Mouse (Mus musculus) MEL (cell line): Measurements from ENCODE around the gene Ncbp1. TPM values are rescaled to one million over a fixed set of nuclear protein-coding genes. Genes with fewer than 3 reads are reported as not detected.

ENCODE experiments used
- DNase-seq: peaks from one replicate; pipeline ENCODE4 v3.0.0; 2011; ENCODE audit warnings: low read depth, low spot score
- H3K27ac ChIP-seq: 2 replicates; pipeline ENCODE4 v1.5.1; 2012; ENCODE audit warnings: low read depth, mild to moderate bottlenecking, control low read depth, low read length, moderate library complexity; ENCODE audit not compliant: control insufficient read depth
- H3K27me3 ChIP-seq, 2 experiments: fragments of 150-350 bp in 1 of 2; sonication (generic) in 1 of 2; 2 replicates each; pipeline ENCODE4 v1.6.1; 2012; ENCODE audit warnings: low read length in 2 of 2, mild to moderate bottlenecking in 2 of 2, improper control_type of control experiment in 1 of 2, moderate library complexity in 1 of 2; ENCODE audit not compliant: insufficient read depth in 2 of 2, control insufficient read depth in 1 of 2
- H3K36me3 ChIP-seq, 2 experiments: 2 replicates each; pipeline ENCODE4 v1.6.1; 2012 to 2014; ENCODE audit warnings: low read length in 2 of 2, improper control_type of control experiment in 1 of 2, inconsistent platforms in 1 of 2, mild to moderate bottlenecking in 1 of 2; ENCODE audit not compliant: insufficient read depth in 2 of 2, control insufficient read depth in 1 of 2
- H3K4me1 ChIP-seq, 2 experiments: fragments of 150-350 bp in 1 of 2; sonication (generic) in 1 of 2; 2 replicates each; pipeline ENCODE4 v1.6.1; 2012; ENCODE audit warnings: low read length in 2 of 2, improper control_type of control experiment in 1 of 2, mild to moderate bottlenecking in 1 of 2; ENCODE audit not compliant: insufficient read depth in 2 of 2, control insufficient read depth in 1 of 2
- H3K4me3 ChIP-seq, 2 experiments: fragments of 150-350 bp in 1 of 2; sonication (generic) in 1 of 2; 2 replicates each; pipeline ENCODE4 v1.5.1; 2012; ENCODE audit warnings: low read depth in 2 of 2, low read length in 2 of 2, mild to moderate bottlenecking in 2 of 2, moderate library complexity in 2 of 2, control low read depth in 1 of 2, improper control_type of control experiment in 1 of 2; ENCODE audit not compliant: control insufficient read depth in 1 of 2, insufficient read depth in 1 of 2
- H3K79me2 ChIP-seq: 2 replicates; pipeline ENCODE4 v1.6.1; 2012; ENCODE audit warnings: mild to moderate bottlenecking, low read length, moderate library complexity; ENCODE audit not compliant: control insufficient read depth, poor library complexity, insufficient read depth
- H3K9ac ChIP-seq: 2 replicates; pipeline ENCODE4 v1.6.1; 2012; ENCODE audit warnings: low read depth, mild to moderate bottlenecking, control low read depth, low read length, moderate library complexity; ENCODE audit not compliant: control insufficient read depth, poor library complexity, severe bottlenecking
- H3K9me3 ChIP-seq: fragments of 150-350 bp; sonication (generic); replicated peaks from 2 replicates; pipeline ENCODE4 v1.6.1; 2012; ENCODE audit warnings: mild to moderate bottlenecking, low read length, improper control_type of control experiment, moderate library complexity; ENCODE audit not compliant: insufficient read depth
- BHLHE40 ChIP-seq: IDR thresholded peaks from 2 replicates; pipeline ENCODE4 v1.6.1; 2012; ENCODE audit warnings: low read depth, mild to moderate bottlenecking, inconsistent platforms, low read length, improper control_type of control experiment, borderline replicate concordance
- CHD1 ChIP-seq: IDR thresholded peaks from 2 replicates; pipeline ENCODE4 v1.6.1; 2012; ENCODE audit warnings: low read depth, mild to moderate bottlenecking, inconsistent platforms, low read length, improper control_type of control experiment
- CHD2 ChIP-seq: IDR thresholded peaks from 2 replicates; pipeline ENCODE4 v1.6.1; 2011; ENCODE audit warnings: low read length, improper control_type of control experiment
- CTCF ChIP-seq, 3 experiments: IDR thresholded peaks in 2 of 3; conservative IDR thresholded peaks in 1 of 3; 2 replicates each; pipeline ENCODE4 v1.5.1; 2011 to 2012; ENCODE audit warnings: low read length in 3 of 3, low read depth in 2 of 3, mild to moderate bottlenecking in 2 of 3, improper control_type of control experiment in 1 of 3, inconsistent platforms in 1 of 3, mixed read lengths in 1 of 3, moderate library complexity in 1 of 3; ENCODE audit not compliant: control insufficient read depth in 1 of 3, insufficient read depth in 1 of 3, poor library complexity in 1 of 3, severe bottlenecking in 1 of 3
- E2F4 ChIP-seq: IDR thresholded peaks from 2 replicates; pipeline ENCODE4 v1.6.1; 2011; ENCODE audit warnings: low read depth, low read length, improper control_type of control experiment, borderline replicate concordance
- EP300 ChIP-seq, 2 experiments: IDR thresholded peaks; 2 replicates each; pipeline ENCODE4 v1.6.1; 2011; ENCODE audit warnings: improper control_type of control experiment in 2 of 2, low read length in 2 of 2, low read depth in 1 of 2, mild to moderate bottlenecking in 1 of 2
- GABPA ChIP-seq: IDR thresholded peaks from 2 replicates; pipeline ENCODE4 v1.6.1; 2012; ENCODE audit warnings: low read depth, mild to moderate bottlenecking, inconsistent platforms, low read length, improper control_type of control experiment, moderate library complexity
- HCFC1 ChIP-seq: IDR thresholded peaks from 2 replicates; pipeline ENCODE4 v1.6.1; 2012; ENCODE audit warnings: low read depth, mild to moderate bottlenecking, inconsistent platforms, low read length, improper control_type of control experiment, moderate library complexity
- KAT2A ChIP-seq: conservative IDR thresholded peaks from 2 replicates; pipeline ENCODE4 v1.6.1; 2012; ENCODE audit warnings: low read depth, low read length, improper control_type of control experiment, inconsistent platforms
- MAX ChIP-seq: IDR thresholded peaks from 2 replicates; pipeline ENCODE4 v1.6.1; 2011; ENCODE audit warnings: low read length, improper control_type of control experiment
- MEF2A ChIP-seq: IDR thresholded peaks from 2 replicates; pipeline ENCODE4 v1.6.1; 2014; ENCODE audit warnings: low read depth, mild to moderate bottlenecking, inconsistent platforms, low read length, improper control_type of control experiment; ENCODE audit not compliant: poor library complexity, insufficient replicate concordance, severe bottlenecking; ENCODE audit errors: extremely low read depth
- MXI1 ChIP-seq: IDR thresholded peaks from 2 replicates; pipeline ENCODE4 v1.6.1; 2011; ENCODE audit warnings: mild to moderate bottlenecking, low read depth, low read length, improper control_type of control experiment
- MYC ChIP-seq: IDR thresholded peaks from 2 replicates; pipeline ENCODE4 v1.6.1; 2011; ENCODE audit warnings: low read depth, mild to moderate bottlenecking, low read length, improper control_type of control experiment, moderate library complexity
- NRF1 ChIP-seq: IDR thresholded peaks from 2 replicates; pipeline ENCODE4 v1.6.1; 2014; ENCODE audit warnings: low read depth, mild to moderate bottlenecking, inconsistent platforms, low read length, improper control_type of control experiment, moderate library complexity; ENCODE audit not compliant: poor library complexity, insufficient read depth, severe bottlenecking
- POLR2AphosphoS2 ChIP-seq: IDR thresholded peaks from 2 replicates; pipeline ENCODE4 v1.6.1; 2011; ENCODE audit warnings: low read length, improper control_type of control experiment
- POLR2AphosphoS5 ChIP-seq: IDR thresholded peaks from 2 replicates; pipeline ENCODE4 v1.6.1; 2012; ENCODE audit warnings: low read depth, borderline replicate concordance, mild to moderate bottlenecking, inconsistent platforms, low read length, moderate library complexity, mixed read lengths
- RAD21 ChIP-seq: IDR thresholded peaks from 2 replicates; pipeline ENCODE4 v1.6.1; 2011; ENCODE audit warnings: mild to moderate bottlenecking, low read depth, low read length, improper control_type of control experiment
- SIN3A ChIP-seq: IDR thresholded peaks from 2 replicates; pipeline ENCODE4 v1.6.1; 2012; ENCODE audit warnings: low read length, improper control_type of control experiment, inconsistent platforms
- USF2 ChIP-seq, 2 experiments: IDR thresholded peaks; 2 replicates each; pipeline ENCODE4 v1.6.1; 2011 to 2012; ENCODE audit warnings: improper control_type of control experiment in 2 of 2, low read length in 2 of 2, borderline replicate concordance in 1 of 2, inconsistent platforms in 1 of 2, low read depth in 1 of 2, mild to moderate bottlenecking in 1 of 2; ENCODE audit not compliant: insufficient read depth in 1 of 2
- ZC3H11A ChIP-seq: IDR thresholded peaks from 2 replicates; pipeline ENCODE4 v1.6.1; 2012; ENCODE audit warnings: low read depth, mild to moderate bottlenecking, inconsistent platforms, low read length, improper control_type of control experiment
- ZKSCAN1 ChIP-seq: IDR thresholded peaks from 2 replicates; pipeline ENCODE4 v1.6.1; 2012; ENCODE audit warnings: low read depth, mild to moderate bottlenecking, inconsistent platforms, low read length, improper control_type of control experiment, moderate library complexity
- ZNF384 ChIP-seq: IDR thresholded peaks from 2 replicates; pipeline ENCODE4 v1.6.1; 2012; ENCODE audit warnings: low read depth, mild to moderate bottlenecking, inconsistent platforms, low read length, improper control_type of control experiment
- polyA plus RNA-seq, 2 experiments: library from polyadenylated mRNA; stranded (reverse) in 1 of 2; unstranded in 1 of 2; fragments of >175 nt in 1 of 2; fragments of >200 nt in 1 of 2; gene quantifications; 2 replicates each; pipeline versions ENCODE4 v1.2.1 to v1.2.4; 2012; ENCODE audit warnings: low replicate concordance in 2 of 2, low read depth in 1 of 2; ENCODE audit not compliant: insufficient read length in 2 of 2, insufficient read depth in 1 of 2, missing spikeins in 1 of 2
- total RNA-seq: library from RNA; depleted of rRNA; stranded (reverse); fragments of 300-350 nt; gene quantifications from 2 replicates; pipeline ENCODE4 v1.2.3, GENCODE M21; 2012

The Ncbp1 gene
- total and polyA plus RNA-seq, 3 experiments: 86.6 to 106 TPM; not detected in 1

DNA sequence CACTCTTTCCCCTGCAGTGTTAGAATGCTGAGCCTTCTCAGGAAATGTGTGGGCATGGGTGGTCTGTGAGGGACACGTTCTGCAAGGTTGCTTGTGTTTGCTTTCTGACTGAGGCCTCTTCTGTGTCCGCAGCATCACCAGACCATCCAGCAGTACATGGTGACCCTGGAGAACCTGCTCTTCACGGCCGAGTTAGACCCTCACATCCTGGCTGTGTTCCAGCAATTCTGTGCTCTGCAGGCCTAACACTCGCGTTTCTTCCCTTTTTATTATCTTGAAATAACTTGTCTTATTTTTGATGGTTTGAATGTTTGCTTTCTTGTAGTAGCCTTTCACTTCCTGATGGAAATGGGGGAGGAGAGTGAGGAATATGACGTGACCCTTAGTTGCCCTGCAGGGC lies 33.3 kb downstream of the Ncbp1 start:
- peak; percentile 52 for DNase-seq
- no peak for TF ChIP-seq CHD2
- TF ChIP-seq SIN3A: peak; percentile 28; the same call in 1 of the 2 replicates
- TF ChIP-seq, all 39 proteins: peak for 1
- H3K9ac ChIP-seq: no peak overlapping the region
- H3K27ac ChIP-seq: no peak overlapping the region
- H3K9me3 ChIP-seq: no peaks in the 10 kb centered on the region
- H3K36me3 ChIP-seq: peaks cover 5 to 37% of the 10 kb centered on the region in 2 experiments; a peak in 3 of 4 replicates
- no peak overlapping the region for H3K4me3 ChIP-seq
- no peaks in the 10 kb centered on the region for H3K79me2 ChIP-seq
- H3K27me3 ChIP-seq: no peaks in the 10 kb centered on the region
- H3K4me1 ChIP-seq: peaks cover 2 to 3% of the 10 kb centered on the region in 2 experiments; a peak in 2 of 4 replicates

DNA sequence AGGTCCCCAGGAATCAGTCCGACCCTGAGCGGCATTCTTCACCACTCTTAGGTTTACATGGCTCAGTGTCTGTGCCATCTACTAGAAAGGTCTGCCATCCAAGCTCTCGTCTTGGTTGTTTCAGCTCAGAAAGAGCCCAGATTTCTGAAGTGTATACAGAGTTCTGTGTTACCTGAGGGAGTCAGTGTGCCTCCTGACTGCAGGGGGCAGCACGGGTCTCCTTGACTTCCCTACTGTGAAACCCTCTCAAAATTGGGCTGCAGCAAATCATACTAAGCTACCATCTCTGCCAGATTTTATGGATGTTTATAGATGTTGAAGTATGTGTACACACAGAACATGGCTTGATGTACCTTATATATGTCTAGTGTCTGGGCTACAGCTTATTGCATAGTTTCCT lies 37.9 kb downstream of the Ncbp1 start:
- Histone ChIP-seq H3K4me1 (peaks cover 2 to 3% of the 10 kb centered on the region in 2 experiments; a peak in 2 of 4 replicates), H3K27ac (no peak overlapping the region), H3K36me3 (peaks cover 5 to 20% of the 10 kb centered on the region in 2 experiments; a peak in 3 of 4 replicates), H3K4me3 (no peak overlapping the region), H3K27me3 (no peaks in the 10 kb centered on the region)
- peak; percentile 35 for DNase-seq
- no peak for TF ChIP-seq GABPA
- no peak for TF ChIP-seq ZC3H11A
- no peak for TF ChIP-seq EP300 (IDR thresholded peaks at IDR 0.05; ENCODE audit: low read depth in 1 of 2, low read length in 2 of 2)
- no peak for TF ChIP-seq ZNF384
- TF ChIP-seq MXI1: no peak
- no peak for TF ChIP-seq SIN3A
- TF ChIP-seq USF2 (IDR thresholded peaks at IDR 0.05; ENCODE audit: borderline replicate concordance in 1 of 2, insufficient read depth in 1 of 2, low read depth in 1 of 2, low read length in 2 of 2): no peak
- peak; percentile 39 to 50 (median 42) for TF ChIP-seq CTCF (IDR thresholded peaks at IDR 0.05 in 2 of 3, conservative IDR thresholded peaks at IDR 0.05 in 1 of 3; ENCODE audit: control insufficient read depth in 1 of 3, insufficient read depth in 1 of 3, low read depth in 2 of 3, low read length in 3 of 3, poor library complexity in 1 of 3, severe bottlenecking in 1 of 3)
- TF ChIP-seq, all 39 proteins: peak for 1
- H3K9ac ChIP-seq: no peak overlapping the region
- H3K79me2 ChIP-seq: no peaks in the 10 kb centered on the region
- no peaks in the 10 kb centered on the region for H3K9me3 ChIP-seq

- no peak overlapping the region for H3K27ac ChIP-seq
- no peak for DNase-seq
- TF ChIP-seq CTCF (IDR thresholded peaks at IDR 0.05 in 2 of 3, conservative IDR thresholded peaks at IDR 0.05 in 1 of 3; ENCODE audit: control insufficient read depth in 1 of 3, insufficient read depth in 1 of 3, low read depth in 2 of 3, low read length in 3 of 3, poor library complexity in 1 of 3, severe bottlenecking in 1 of 3): no peak
- no peak for TF ChIP-seq POLR2AphosphoS5
- TF ChIP-seq BHLHE40: no peak
- TF ChIP-seq SIN3A: no peak
- no peak for TF ChIP-seq EP300 (IDR thresholded peaks at IDR 0.05; ENCODE audit: low read depth in 1 of 2, low read length in 2 of 2)
- TF ChIP-seq HCFC1: no peak
- no peak for TF ChIP-seq ZKSCAN1
- TF ChIP-seq E2F4: no peak
- no peak for TF ChIP-seq POLR2AphosphoS2
- TF ChIP-seq CHD1: no peak
- no peak for TF ChIP-seq CHD2
- TF ChIP-seq NRF1: no peak
- no peak for TF ChIP-seq RAD21
- no peak for TF ChIP-seq KAT2A
- TF ChIP-seq MEF2A: no peak
- TF ChIP-seq MYC: no peak
- TF ChIP-seq MAX: no peak
- no peaks in the 10 kb centered on the region for H3K27me3 ChIP-seq
- peaks cover under 1 to 2% of the 10 kb centered on the region in 2 experiments; a peak in 2 of 4 replicates for H3K4me1 ChIP-seq
- H3K36me3 ChIP-seq: peaks cover under 1 to 14% of the 10 kb centered on the region in 2 experiments; a peak in 3 of 4 replicates
- H3K9ac ChIP-seq: no peak overlapping the region
- no peaks in the 10 kb centered on the region for H3K79me2 ChIP-seq
- H3K4me3 ChIP-seq: no peak overlapping the region
- no peaks in the 10 kb centered on the region for H3K9me3 ChIP-seq
These were observed 38.6 kb downstream of the Ncbp1 start for GRCm38 (mm10) chr4:46177018-46177417.
